Mouse (Mus musculus): ENCODE results near the gene Gfpt1. TPM values are rescaled to one million over a fixed set of nuclear protein-coding genes. Genes with fewer than 3 reads are reported as not detected.
"Not testable (repeated sequence)": the region's sequence is repeated elsewhere in the genome, so short reads cannot be mapped to it uniquely, and the experiment has no call there.

Gfpt1 gene
- polyA plus RNA-seq, 1 experiment, result 6.1 TPM

GRCm38 (mm10) chr6:87040971-87041370 lies 1.7 kb upstream of the Gfpt1 start:
- 27% methylated on average over 4 of the region's 4 CpGs for WGBS
- H3K4me3 ChIP-seq (ENCODE audit: extremely low read depth, insufficient read depth, insufficient read length), result no peak overlapping the region
- H3K4me1 ChIP-seq (ENCODE audit: control insufficient read depth, insufficient read depth, insufficient read length), result peaks cover 6% of the 10 kb centered on the region; the same call in 1 of the 2 replicates
- H3K36me3 ChIP-seq (ENCODE audit: control insufficient read depth, insufficient read depth, low read length), result no peaks in the 10 kb centered on the region
- peak overlapping the region; percentile 66 for H3K27ac ChIP-seq (ENCODE audit: insufficient read depth, low read length)
- no peaks in the 10 kb centered on the region for H3K27me3 ChIP-seq (ENCODE audit: control insufficient read depth, insufficient read depth, low read length)
- TF ChIP-seq CTCF (IDR thresholded peaks at IDR 0.05; ENCODE audit: extremely low read depth, insufficient read depth, insufficient read length, insufficient replicate concordance) (no peak), POLR2A (IDR thresholded peaks at IDR 0.05; ENCODE audit: low read depth, low read length) (0 out of 2 replicates have a peak, but pooled peaks have one; percentile 24)
- peak; percentile 16 to 41 for DNase-seq (ENCODE audit: low read depth in 1 of 2, low spot score in 2 of 2)

- no peaks in the 10 kb centered on the region for H3K36me3 ChIP-seq (ENCODE audit: control insufficient read depth, insufficient read depth, low read length)
- H3K27me3 ChIP-seq (ENCODE audit: control insufficient read depth, insufficient read depth, low read length), result no peaks in the 10 kb centered on the region
- peak overlapping the region; percentile 66 for H3K27ac ChIP-seq (ENCODE audit: insufficient read depth, low read length)
- no peak for DNase-seq (ENCODE audit: low read depth in 1 of 2, low spot score in 2 of 2)
- 58% methylated on average over 7 of the region's 7 CpGs for WGBS
- peaks cover 6% of the 10 kb centered on the region; the same call in 1 of the 2 replicates for H3K4me1 ChIP-seq (ENCODE audit: control insufficient read depth, insufficient read depth, insufficient read length)
- TF ChIP-seq POLR2A (IDR thresholded peaks at IDR 0.05; ENCODE audit: low read depth, low read length) (no peak), CTCF (IDR thresholded peaks at IDR 0.05; ENCODE audit: extremely low read depth, insufficient read depth, insufficient read length, insufficient replicate concordance) (no peak)
- no peak overlapping the region for H3K4me3 ChIP-seq (ENCODE audit: extremely low read depth, insufficient read depth, insufficient read length)
Measured at GRCm38 (mm10) chr6:87041431-87041830, 1.2 kb upstream of the Gfpt1 start.

GRCm38 (mm10) chr6:87042004-87042336 lies 676 bp upstream of the Gfpt1 start:
- Histone ChIP-seq H3K27me3 (ENCODE audit: control insufficient read depth, insufficient read depth, low read length) (no peaks in the 10 kb centered on the region), H3K27ac (ENCODE audit: insufficient read depth, low read length) (peak overlapping the region; percentile 98), H3K4me3 (ENCODE audit: extremely low read depth, insufficient read depth, insufficient read length) (peak overlapping the region; percentile 92), H3K4me1 (ENCODE audit: control insufficient read depth, insufficient read depth, insufficient read length) (peaks cover 6% of the 10 kb centered on the region; the same call in 1 of the 2 replicates), H3K36me3 (ENCODE audit: control insufficient read depth, insufficient read depth, low read length) (no peaks in the 10 kb centered on the region)
- TF ChIP-seq POLR2A (IDR thresholded peaks at IDR 0.05; ENCODE audit: low read depth, low read length), result no peak
- TF ChIP-seq CTCF (IDR thresholded peaks at IDR 0.05; ENCODE audit: extremely low read depth, insufficient read depth, insufficient read length, insufficient replicate concordance), result no peak
- under 1% methylated on average over 11 of the region's 11 CpGs for WGBS
- DNase-seq (ENCODE audit: low read depth in 1 of 2, low spot score in 2 of 2), result no peak

DNA sequence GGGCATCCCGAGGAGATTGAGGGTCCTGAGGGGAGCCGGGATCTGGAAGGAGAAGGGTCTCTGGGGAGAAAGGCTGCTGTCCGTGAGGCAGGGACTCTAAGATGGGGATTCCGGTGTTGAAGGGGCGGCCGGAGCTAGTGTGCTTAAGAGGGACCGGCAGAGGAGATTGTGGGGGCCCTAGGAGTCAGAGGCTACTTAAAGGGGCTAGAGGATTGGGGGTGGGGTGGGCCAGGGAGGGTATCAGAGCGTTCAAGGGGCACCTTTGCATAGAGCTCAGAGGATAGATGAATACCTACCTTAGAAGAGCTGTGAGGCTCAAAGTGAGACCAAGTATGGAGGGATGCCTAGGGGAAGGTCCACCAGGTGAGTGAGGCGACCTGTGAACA lies 478 bp downstream of the Gfpt1 start:
- Histone ChIP-seq H3K4me1 (ENCODE audit: control insufficient read depth, insufficient read depth, insufficient read length) (peaks cover 6% of the 10 kb centered on the region; the same call in 1 of the 2 replicates), H3K27ac (ENCODE audit: insufficient read depth, low read length) (peak overlapping the region; percentile 47; the same call in 1 of the 2 replicates), H3K27me3 (ENCODE audit: control insufficient read depth, insufficient read depth, low read length) (no peaks in the 10 kb centered on the region), H3K4me3 (ENCODE audit: extremely low read depth, insufficient read depth, insufficient read length) (peak overlapping the region; percentile 88), H3K36me3 (ENCODE audit: control insufficient read depth, insufficient read depth, low read length) (0 out of 2 replicates have a peak, but pooled peaks cover 3% of the 10 kb centered on the region)
- TF ChIP-seq CTCF (IDR thresholded peaks at IDR 0.05; ENCODE audit: extremely low read depth, insufficient read depth, insufficient read length, insufficient replicate concordance) (no peak), POLR2A (IDR thresholded peaks at IDR 0.05; ENCODE audit: low read depth, low read length) (no peak)
- no peak for DNase-seq (ENCODE audit: low read depth in 1 of 2, low spot score in 2 of 2)
- 7% methylated on average over 9 of the region's 9 CpGs for WGBS

- 0 out of 2 replicates have a peak, but pooled peaks cover 3% of the 10 kb centered on the region for H3K36me3 ChIP-seq (ENCODE audit: control insufficient read depth, insufficient read depth, low read length)
- H3K4me1 ChIP-seq (ENCODE audit: control insufficient read depth, insufficient read depth, insufficient read length), result peaks cover 4% of the 10 kb centered on the region; the same call in 1 of the 2 replicates
- no peak for DNase-seq (ENCODE audit: low read depth in 1 of 2, low spot score in 2 of 2)
- no peak for TF ChIP-seq POLR2A (IDR thresholded peaks at IDR 0.05; ENCODE audit: low read depth, low read length)
- no peak for TF ChIP-seq CTCF (IDR thresholded peaks at IDR 0.05; ENCODE audit: extremely low read depth, insufficient read depth, insufficient read length, insufficient replicate concordance)
- H3K4me3 ChIP-seq (ENCODE audit: extremely low read depth, insufficient read depth, insufficient read length), result no peak overlapping the region
- no peaks in the 10 kb centered on the region for H3K27me3 ChIP-seq (ENCODE audit: control insufficient read depth, insufficient read depth, low read length)
- WGBS, result 68% methylated on average over 2 of the region's 2 CpGs
- H3K27ac ChIP-seq (ENCODE audit: insufficient read depth, low read length), result no peak overlapping the region
Measured at GRCm38 (mm10) chr6:87044895-87045294, 2.2 kb downstream of the Gfpt1 start.

- H3K4me1 ChIP-seq (ENCODE audit: control insufficient read depth, insufficient read depth, insufficient read length), result peaks cover 4% of the 10 kb centered on the region; the same call in 1 of the 2 replicates
- no peak for DNase-seq (ENCODE audit: low read depth in 1 of 2, low spot score in 2 of 2)
- H3K27me3 ChIP-seq (ENCODE audit: control insufficient read depth, insufficient read depth, low read length), result no peaks in the 10 kb centered on the region
- 93% methylated on average over 3 of the region's 3 CpGs for WGBS
- 0 out of 2 replicates have a peak, but pooled peaks cover 3% of the 10 kb centered on the region for H3K36me3 ChIP-seq (ENCODE audit: control insufficient read depth, insufficient read depth, low read length)
- no peak overlapping the region for H3K4me3 ChIP-seq (ENCODE audit: extremely low read depth, insufficient read depth, insufficient read length)
- no peak overlapping the region for H3K27ac ChIP-seq (ENCODE audit: insufficient read depth, low read length)
- no peak for TF ChIP-seq POLR2A (IDR thresholded peaks at IDR 0.05; ENCODE audit: low read depth, low read length)
- no peak for TF ChIP-seq CTCF (IDR thresholded peaks at IDR 0.05; ENCODE audit: extremely low read depth, insufficient read depth, insufficient read length, insufficient replicate concordance)
Measured at GRCm38 (mm10) chr6:87045507-87045906, 2.9 kb downstream of the Gfpt1 start.

- not testable (repeated sequence) for DNase-seq (ENCODE audit: low read depth in 1 of 2, low spot score in 2 of 2); H3K27ac ChIP-seq (ENCODE audit: insufficient read depth, low read length); H3K27me3 ChIP-seq (ENCODE audit: control insufficient read depth, insufficient read depth, low read length); H3K4me3 ChIP-seq (ENCODE audit: extremely low read depth, insufficient read depth, insufficient read length); H3K4me1 ChIP-seq (ENCODE audit: control insufficient read depth, insufficient read depth, insufficient read length)
- 94% methylated on average over 7 of the region's 7 CpGs for WGBS
- H3K36me3 ChIP-seq (ENCODE audit: control insufficient read depth, insufficient read depth, low read length), result peaks cover 12% of the 10 kb centered on the region
Measured at GRCm38 (mm10) chr6:87048712-87049111, 6.1 kb downstream of the Gfpt1 start.

Measured in spleen, adult 2 months (tissue).